Mouse (Mus musculus): ENCODE data around the gene Kdm5d. TPM values are rescaled to one million over a fixed set of nuclear protein-coding genes. Genes with fewer than 3 reads are reported as not detected.

Kdm5d gene
- polyA plus RNA-seq (2012; rRNA removed) = 10.4 and 17.3 TPM in 2 replicates

GRCm38 (mm10) chrY:897393-898227 is at the start of gene Kdm5d:
Kdm5d (plus strand) TSS chrY:897788.

Other genes with a start within 250 kb of the Kdm5d start
- gene Zfy1, start 100.4 kb upstream of the Kdm5d start, polyA plus RNA-seq (2012; rRNA removed) = 0.04 and 0.06 TPM in 2 replicates
- 0.02 TPM in 1 of 2 replicates, not detected in the other for gene Uba1y, start 79.1 kb upstream of the Kdm5d start, polyA plus RNA-seq (2012; rRNA removed)
- gene Eif2s3y, start 112.8 kb downstream of the Kdm5d start, polyA plus RNA-seq (2012; rRNA removed) = 21.2 and 38.5 TPM in 2 replicates

All from central nervous system, embryonic 11.5 days (tissue).